10 mouse cellular contexts compared by ENCODE assay signal in genomic region chr7:73530846-73531245, GRCm38 (mm10). TPM values are rescaled to one million over a fixed set of nuclear protein-coding genes. Genes with fewer than 3 reads are reported as not detected.
DNase-seq lines count a peak whose midpoint lies in the region; ATAC-seq lines count a peak whose summit lies in the region.
"Had no signal": no experiment of that assay in that cellular context is flagged by ENCODE, and none has a peak within 500 bp of the region (broad histone marks: within the 10 kb centered on the region; RNA-seq: fewer than 3 reads in every experiment).

No protein-coding gene starts in this region.

- no peaks in the 10 kb centered on the region for H3K9me3 ChIP-seq in hindbrain, embryonic 14.5 days (ENCODE audit: control insufficient read depth, low read length)
- H3K9me3 ChIP-seq in hindbrain, embryonic 11.5 days (ENCODE audit: control insufficient read depth, low read length), result no peaks in the 10 kb centered on the region
- no peaks in the 10 kb centered on the region for H3K9me3 ChIP-seq in midbrain, embryonic 12.5 days
- no peaks in the 10 kb centered on the region for H3K9me3 ChIP-seq in midbrain, embryonic 14.5 days (ENCODE audit: control insufficient read depth, low read length)

- WGBS in hindbrain, embryonic 14.5 days, result 90% methylated on average over 5 of the region's 5 CpGs
- 88% methylated on average over 5 of the region's 5 CpGs for WGBS in hindbrain, embryonic 11.5 days
- WGBS in midbrain, embryonic 12.5 days, result 85% methylated on average over 5 of the region's 5 CpGs
- 88% methylated on average over 5 of the region's 5 CpGs for WGBS in midbrain, embryonic 14.5 days

- H3K4me3 ChIP-seq in hindbrain, embryonic 14.5 days (replicated peaks; ENCODE audit: low read length), result no peak overlapping the region
- no peak overlapping the region for H3K4me3 ChIP-seq in hindbrain, embryonic 11.5 days (ENCODE audit: low read depth, low read length)
- H3K4me3 ChIP-seq in midbrain, embryonic 12.5 days, result no peak overlapping the region
- H3K4me3 ChIP-seq in midbrain, embryonic 14.5 days (replicated peaks; ENCODE audit: low read depth, low read length), result no peak overlapping the region
- H3K4me3 ChIP-seq in brown adipose tissue, adult 24 weeks (ENCODE audit: insufficient read depth, low read depth, low read length), result no peak overlapping the region

- no peaks in the 10 kb centered on the region for H3K27me3 ChIP-seq in hindbrain, embryonic 14.5 days (ENCODE audit: control insufficient read depth, insufficient read depth, low read length)
- no peaks in the 10 kb centered on the region for H3K27me3 ChIP-seq in hindbrain, embryonic 11.5 days (ENCODE audit: control insufficient read depth, insufficient read depth, low read length)
- no peaks in the 10 kb centered on the region for H3K27me3 ChIP-seq in midbrain, embryonic 12.5 days
- H3K27me3 ChIP-seq in midbrain, embryonic 14.5 days (ENCODE audit: control insufficient read depth, insufficient read depth, low read length), result no peaks in the 10 kb centered on the region

- peaks cover 36% of the 10 kb centered on the region for H3K4me1 ChIP-seq in hindbrain, embryonic 14.5 days (replicated peaks; ENCODE audit: control insufficient read depth, insufficient read depth, low read length)
- no peaks in the 10 kb centered on the region; the same call in 1 of the 2 replicates for H3K4me1 ChIP-seq in hindbrain, embryonic 11.5 days (replicated peaks; ENCODE audit: control insufficient read depth, insufficient read depth, low read length)
- peaks cover 33% of the 10 kb centered on the region for H3K4me1 ChIP-seq in midbrain, embryonic 12.5 days
- peaks cover 26% of the 10 kb centered on the region for H3K4me1 ChIP-seq in midbrain, embryonic 14.5 days (ENCODE audit: control insufficient read depth, insufficient read depth, low read length)
- peaks cover 29% of the 10 kb centered on the region for H3K4me1 ChIP-seq in brown adipose tissue, adult 24 weeks (ENCODE audit: control insufficient read depth, insufficient read depth, insufficient read length, low read length)

- H3K4me2 ChIP-seq in hindbrain, embryonic 14.5 days (replicated peaks), result no peak overlapping the region
- H3K4me2 ChIP-seq in hindbrain, embryonic 11.5 days (replicated peaks; ENCODE audit: low read depth, low read length), result no peak overlapping the region
- no peak overlapping the region for H3K4me2 ChIP-seq in midbrain, embryonic 12.5 days (replicated peaks)
- H3K4me2 ChIP-seq in midbrain, embryonic 14.5 days (ENCODE audit: low read length), result no peak overlapping the region

- no peak for ATAC-seq in hindbrain, embryonic 14.5 days (ENCODE audit: low FRiP score)
- ATAC-seq in hindbrain, embryonic 11.5 days (ENCODE audit: low FRiP score), result no peak
- ATAC-seq in midbrain, embryonic 12.5 days (ENCODE audit: low FRiP score, low read depth), result no peak
- no peak for ATAC-seq in midbrain, embryonic 14.5 days (ENCODE audit: low FRiP score, low TSS enrichment)
- ATAC-seq in cerebellum, adult (ENCODE audit: insufficient number of reproducible peaks, low FRiP score, low TSS enrichment), result no peak
- ATAC-seq: forebrain, embryonic 14.5 days had no signal

- no peak for DNase-seq in hindbrain, embryonic 14.5 days (ENCODE audit: low spot score)
- no peak for DNase-seq in hindbrain, embryonic 11.5 days (ENCODE audit: low spot score)
- no peak for DNase-seq in midbrain, embryonic 14.5 days
- DNase-seq in natural killer cell, adult 2 months (ENCODE audit: low spot score in 2 of 2), result peak; percentile 53 to 55
- no peak for DNase-seq in left cerebral cortex, postnatal 14 days (ENCODE audit: low spot score in 2 of 2)
- DNase-seq: kidney, adult 18-20 months had no signal

- H3K27ac ChIP-seq in hindbrain, embryonic 14.5 days, result peak overlapping the region; percentile 23; the same call in 1 of the 2 replicates
- H3K27ac ChIP-seq in hindbrain, embryonic 11.5 days (ENCODE audit: low read depth, low read length), result no peak overlapping the region
- 0 out of 2 replicates have a peak overlapping the region, but pooled peaks have one; percentile 4 for H3K27ac ChIP-seq in midbrain, embryonic 12.5 days (replicated peaks)
- no peak overlapping the region for H3K27ac ChIP-seq in midbrain, embryonic 14.5 days (replicated peaks; ENCODE audit: low read depth, low read length)
- H3K27ac ChIP-seq in brown adipose tissue, adult 24 weeks (replicated peaks; ENCODE audit: low read depth, low read length), result peak overlapping the region; percentile 87

- H3K9ac ChIP-seq in hindbrain, embryonic 14.5 days, result no peak overlapping the region
- H3K9ac ChIP-seq in hindbrain, embryonic 11.5 days (ENCODE audit: low read depth, low read length), result no peak overlapping the region
- H3K9ac ChIP-seq in midbrain, embryonic 12.5 days (replicated peaks), result no peak overlapping the region
- H3K9ac ChIP-seq in midbrain, embryonic 14.5 days (replicated peaks; ENCODE audit: low read length), result no peak overlapping the region

- intact Hi-C loops in left cerebral cortex, postnatal 14 days (cut with DNase I), result no loop called here

- H3K36me3 ChIP-seq in hindbrain, embryonic 14.5 days (replicated peaks; ENCODE audit: control insufficient read depth, insufficient read depth), result peaks cover 6% of the 10 kb centered on the region; the same call in 1 of the 2 replicates
- H3K36me3 ChIP-seq in hindbrain, embryonic 11.5 days (ENCODE audit: control insufficient read depth, insufficient read depth, low read length), result no peaks in the 10 kb centered on the region
- 0 out of 2 replicates have a peak, but pooled peaks cover 3% of the 10 kb centered on the region for H3K36me3 ChIP-seq in midbrain, embryonic 12.5 days
- H3K36me3 ChIP-seq in midbrain, embryonic 14.5 days (ENCODE audit: control insufficient read depth, insufficient read depth, low read length), result 0 out of 2 replicates have a peak, but pooled peaks cover 6% of the 10 kb centered on the region

RNA-seq across cellular contexts. Expression of gene Chd2, which starts 10.8 kb away (rescaled TPM):
- polyA plus RNA-seq in hindbrain, embryonic 14.5 days (2014; fragmentation: Nextera tagmentation; extraction: Ambion mirVana), result 35.6 and 42.3 TPM in 2 replicates
- 45.4 and 64.4 TPM in 2 replicates for polyA plus RNA-seq in hindbrain, embryonic 11.5 days (2014; fragmentation: Nextera tagmentation; extraction: Ambion mirVana)
- polyA plus RNA-seq in midbrain, embryonic 12.5 days (2016; fragmentation: Nextera tagmentation; extraction: Ambion mirVana), result 54.8 and 61.4 TPM in 2 replicates
- 35.9 and 49.8 TPM in 2 replicates for polyA plus RNA-seq in midbrain, embryonic 14.5 days (2014; fragmentation: Nextera tagmentation; extraction: Ambion mirVana)
- polyA plus RNA-seq in brown adipose tissue, adult 24 weeks (2012; ENCODE audit: insufficient read depth, insufficient read length, missing spikeins), result 22.6 and 29.2 TPM in 2 replicates
- 10 to 100 TPM; 39.0 to 43.9 TPM for total RNA-seq in left cerebral cortex, postnatal 14 days (2021)

Comparison
In these comparisons a context has a peak if more than half of its experiments do, and no peak if none do; other contexts are left out.
1. H3K27ac ChIP-seq: peak in hindbrain, embryonic 14.5 days (single experiment), midbrain, embryonic 12.5 days (single experiment) and brown adipose tissue, adult 24 weeks (single experiment); none in hindbrain, embryonic 11.5 days (single experiment) and midbrain, embryonic 14.5 days (single experiment).
2. DNase-seq: peak in natural killer cell, adult 2 months (2 of 2); none in hindbrain, embryonic 14.5 days (single experiment), hindbrain, embryonic 11.5 days (single experiment), midbrain, embryonic 14.5 days (single experiment) and left cerebral cortex, postnatal 14 days (0 of 2).